Mouse (Mus musculus) embryo, embryonic 11.5 days (tissue): ENCODE results near the gene Lrch1.

Experiments
- DNase-seq: peaks from one replicate; pipeline ENCODE4 v3.0.0-alpha.2; 2012; ENCODE audit warnings: low read depth, low spot score

Gene Lrch1

GRCm38 (mm10) chr14:74922039-74922736 lies 25.5 kb downstream of the Lrch1 start:
- no peak for DNase-seq

DNA sequence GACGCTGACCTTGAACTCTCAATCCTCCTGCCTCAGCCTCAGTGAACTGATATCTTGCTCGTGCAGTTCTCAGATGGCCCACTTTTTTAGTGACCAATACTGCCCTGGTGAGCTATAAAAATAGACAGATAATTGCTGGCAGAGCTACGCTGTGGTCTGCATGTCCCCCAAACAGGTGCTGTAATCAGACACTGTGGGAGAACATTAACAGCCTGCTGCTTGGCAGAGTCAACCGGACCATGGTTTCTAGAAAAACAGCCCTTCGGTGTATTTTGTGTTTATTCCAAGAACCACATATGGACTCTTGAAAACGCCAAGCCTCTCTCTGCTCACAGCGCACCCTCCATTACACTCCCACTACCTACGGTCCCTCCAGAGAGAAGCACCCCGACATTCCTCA lies 26.2 kb downstream of the Lrch1 start:
- no peak for DNase-seq

GRCm38 (mm10) chr14:74919132-74919531 lies 28.5 kb downstream of the Lrch1 start:
- DNase-seq = no peak

DNA sequence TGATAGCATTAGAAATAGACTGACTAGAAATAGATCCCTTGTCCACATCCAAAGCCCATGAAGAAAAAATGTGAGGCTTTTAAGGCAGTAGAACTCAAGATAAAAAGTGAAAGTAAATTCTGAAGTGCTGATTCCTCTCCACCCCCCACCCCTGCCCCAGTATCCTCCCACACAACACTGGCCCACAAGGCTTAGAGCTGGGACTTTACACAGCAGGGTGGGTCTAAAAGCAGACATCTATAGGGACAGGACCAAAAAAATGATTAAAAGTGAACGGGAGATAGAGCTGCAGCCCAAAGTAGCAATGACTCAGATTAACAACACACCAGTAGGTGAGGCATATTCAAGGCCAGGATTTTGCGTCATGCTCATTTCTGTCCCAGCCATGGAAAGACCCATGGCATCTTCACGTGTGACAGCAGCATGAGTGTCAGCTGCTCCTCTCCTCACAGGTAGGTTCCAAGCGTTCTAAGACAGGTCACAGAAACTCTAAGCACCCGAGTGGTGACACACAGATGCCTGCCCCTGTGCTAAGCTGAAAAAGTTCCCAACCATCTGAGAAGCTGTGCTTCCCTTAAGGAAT lies 29.1 kb downstream of the Lrch1 start:
- no peak for DNase-seq

DNA sequence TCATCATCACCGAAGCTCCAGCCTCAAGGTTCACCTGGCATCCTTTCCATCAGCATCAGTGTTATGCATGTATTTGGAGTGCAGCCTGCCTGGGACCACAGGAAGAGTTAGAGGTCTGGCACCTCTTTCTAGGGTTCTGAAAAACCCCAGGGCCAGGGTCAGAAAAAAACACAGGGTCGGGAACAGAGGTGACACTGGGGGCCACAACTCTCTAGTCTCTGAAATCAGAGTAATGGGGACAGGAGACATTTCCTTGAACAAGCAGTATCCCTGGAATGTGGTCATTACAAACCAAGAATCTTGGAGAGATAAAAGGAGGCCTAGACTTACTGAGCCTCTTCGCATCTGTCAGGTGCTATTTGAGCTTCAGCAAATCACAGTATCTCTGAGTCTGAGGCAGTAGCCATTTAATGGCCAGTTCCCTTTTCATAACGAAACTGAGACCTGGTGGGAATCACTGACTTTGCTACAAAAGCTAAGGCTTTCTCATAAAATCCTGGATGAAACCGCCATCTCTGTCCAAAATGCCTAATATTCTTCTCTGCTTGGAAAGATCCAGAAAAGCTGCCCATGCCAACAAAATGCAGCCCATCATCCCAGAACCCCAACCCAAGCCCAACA lies 30.1 kb downstream of the Lrch1 start:
- DNase-seq = no peak

DNA sequence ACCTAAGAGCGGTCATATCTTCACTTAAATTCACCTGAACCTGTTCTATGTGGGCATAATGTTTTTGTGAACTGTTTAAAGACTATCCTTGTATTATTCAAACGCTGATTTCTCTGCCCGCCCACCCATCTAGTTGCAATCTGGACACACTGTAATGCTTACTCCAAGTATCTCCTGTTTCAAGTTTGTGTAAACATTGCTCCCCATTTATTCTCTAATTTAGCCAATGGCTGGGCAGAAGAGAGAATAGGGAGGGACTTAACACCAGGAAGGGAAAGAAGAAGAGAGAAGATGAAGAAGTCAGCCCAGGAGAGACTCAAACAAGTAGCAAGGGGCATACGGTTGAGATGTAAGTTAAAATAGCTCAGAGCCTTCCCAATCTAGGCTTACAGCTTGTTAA lies 31.0 kb downstream of the Lrch1 start:
- DNase-seq = no peak

DNA sequence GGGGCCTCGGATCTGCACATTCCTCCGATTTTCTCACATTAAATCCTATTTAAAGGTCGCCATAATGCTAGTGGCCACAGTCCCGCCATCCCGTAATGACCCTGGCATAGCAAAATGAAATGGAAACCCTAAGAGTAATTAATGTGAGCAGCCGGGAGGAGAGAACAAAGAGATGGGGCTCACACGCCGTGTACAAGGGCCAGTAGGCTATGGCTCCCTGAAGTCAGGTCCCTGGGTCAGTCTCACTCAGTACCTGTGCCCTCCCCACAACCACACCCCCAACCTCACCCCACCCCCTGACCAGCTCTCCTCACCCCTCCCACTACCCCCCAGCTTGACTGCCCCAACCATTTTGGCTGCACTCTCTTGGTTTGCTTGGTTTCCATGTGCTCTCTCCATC lies 31.6 kb downstream of the Lrch1 start:
- DNase-seq = no peak

DNA sequence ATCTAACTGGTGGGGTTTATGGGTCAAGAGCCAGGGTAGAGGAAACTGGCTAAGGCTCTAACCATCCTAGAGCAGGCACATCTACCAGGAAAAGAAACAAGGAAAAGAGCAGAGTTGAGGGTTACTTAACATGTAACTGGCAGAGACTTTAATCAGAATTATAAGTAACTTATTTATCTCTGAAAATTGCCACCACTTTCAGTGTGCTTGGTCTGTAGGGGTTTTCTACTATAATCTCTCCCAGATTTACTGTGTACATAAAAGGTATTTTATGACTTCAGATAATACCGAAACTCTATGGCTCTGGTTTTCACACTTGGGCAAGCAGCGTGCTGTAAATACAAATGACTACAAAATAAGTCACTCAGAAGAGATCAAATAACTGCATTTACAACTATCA lies 32.0 kb downstream of the Lrch1 start:
- DNase-seq = no peak

- DNase-seq = no peak
Measured at GRCm38 (mm10) chr14:74915025-74915424, 32.7 kb downstream of the Lrch1 start.

DNA sequence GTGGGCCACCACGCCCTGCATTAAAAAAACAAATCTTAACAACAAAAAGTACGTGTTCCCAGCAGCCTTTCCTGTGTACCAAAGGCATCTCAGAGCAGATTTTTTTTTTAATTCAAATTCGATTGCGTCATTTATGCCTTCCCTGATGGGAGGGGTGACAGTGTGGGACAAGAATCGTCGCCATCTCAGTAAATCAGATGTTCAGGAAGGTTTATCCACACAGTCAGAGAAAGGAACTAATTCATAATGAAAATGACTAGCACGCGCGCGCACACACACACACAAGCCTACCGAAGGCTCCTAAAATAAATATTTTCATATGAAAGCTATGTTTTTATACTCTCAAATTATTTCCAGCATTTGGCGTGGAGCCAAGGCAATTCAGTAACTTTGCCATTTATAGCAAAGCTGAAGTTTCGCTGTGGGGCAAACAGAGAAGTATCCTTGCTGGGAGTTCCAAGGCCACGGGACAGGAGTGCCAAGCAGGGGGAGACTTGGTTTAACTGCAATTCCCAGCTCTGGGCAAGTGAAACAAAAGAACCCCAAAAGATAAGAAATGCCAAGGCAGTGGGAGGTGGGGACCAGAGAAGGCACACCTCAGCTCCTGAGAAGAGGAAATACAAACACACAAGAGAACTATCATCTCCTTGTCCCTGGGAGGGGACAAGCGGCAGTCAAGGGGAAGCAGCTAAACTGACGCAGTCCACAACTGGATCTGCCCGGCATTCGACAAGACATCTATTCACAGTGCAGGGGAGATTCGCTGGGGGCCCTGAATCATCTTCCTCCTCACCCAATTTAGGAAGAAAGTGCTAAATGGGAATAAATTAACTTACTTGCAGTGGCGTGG lies 34.1 kb downstream of the Lrch1 start:
- DNase-seq = no peak

- DNase-seq = no peak
Measured at GRCm38 (mm10) chr14:74910363-74910762, 37.3 kb downstream of the Lrch1 start.

DNA sequence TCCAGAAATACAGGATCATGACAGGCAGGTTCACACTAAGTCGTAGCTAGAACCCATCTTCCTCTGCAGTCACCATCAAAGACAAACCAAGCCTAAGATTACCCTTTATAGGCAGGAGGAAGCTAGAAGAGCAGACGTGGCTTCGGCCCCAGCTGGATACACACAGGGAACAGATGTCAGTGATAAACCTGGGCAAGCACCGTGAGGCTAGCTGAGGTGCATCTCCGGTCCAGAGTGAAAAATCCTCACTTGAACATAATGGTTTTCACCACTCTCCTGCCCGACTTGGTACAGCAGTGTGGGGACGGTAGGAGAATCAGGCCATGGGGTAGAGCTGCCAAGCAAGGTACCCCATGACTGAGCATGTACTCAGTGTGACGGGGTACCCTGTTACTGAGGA lies 38.7 kb downstream of the Lrch1 start:
- DNase-seq = no peak

GRCm38 (mm10) chr14:74908250-74908649 lies 39.4 kb downstream of the Lrch1 start:
- no peak for DNase-seq

GRCm38 (mm10) chr14:74907706-74908105 lies 40.0 kb downstream of the Lrch1 start:
- no peak for DNase-seq

DNA sequence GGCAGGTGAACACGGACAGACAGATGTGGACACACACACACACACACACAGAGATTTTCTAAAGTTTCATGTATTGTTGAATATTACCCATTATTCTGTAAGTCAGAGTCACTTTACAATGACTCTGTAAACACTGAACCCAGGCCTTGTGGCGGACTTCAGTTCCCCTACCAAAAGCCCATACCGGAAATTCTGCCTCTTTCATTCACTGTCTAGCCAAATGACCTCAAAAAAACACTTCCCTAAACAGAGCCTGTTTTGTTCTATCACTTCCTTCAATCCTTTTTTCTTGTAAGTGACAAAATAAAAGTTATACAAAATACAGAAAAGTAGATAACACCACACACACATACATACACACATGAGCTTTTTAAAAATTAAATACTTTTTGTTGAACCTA lies 41.7 kb downstream of the Lrch1 start:
- DNase-seq = no peak

DNA sequence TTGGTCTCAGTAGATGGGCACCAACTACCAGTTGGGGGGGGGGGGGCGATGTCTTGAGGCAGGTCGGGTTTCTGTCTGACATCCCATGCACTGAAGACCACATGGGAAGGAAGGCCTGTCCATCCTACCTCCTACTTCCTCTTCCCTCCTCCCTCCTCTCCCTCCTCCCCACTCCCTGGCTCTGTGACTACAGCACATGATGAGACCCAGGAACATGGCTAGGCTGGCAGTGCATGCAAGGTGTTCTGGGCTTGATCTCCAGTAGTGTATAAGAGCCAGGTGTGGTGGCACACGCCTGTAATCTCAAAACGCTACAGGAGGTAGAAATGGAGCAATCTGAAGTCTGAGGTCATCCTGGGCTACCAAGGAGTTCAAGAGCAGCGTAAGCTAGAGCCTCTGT lies 43.2 kb downstream of the Lrch1 start:
- no peak for DNase-seq

- no peak for DNase-seq
Measured at GRCm38 (mm10) chr14:74903047-74903446, 44.6 kb downstream of the Lrch1 start.

GRCm38 (mm10) chr14:74900705-74901369 lies 46.8 kb downstream of the Lrch1 start:
- no peak for DNase-seq

- DNase-seq = no peak
Measured at GRCm38 (mm10) chr14:74899953-74900704, 47.5 kb downstream of the Lrch1 start.

GRCm38 (mm10) chr14:74898939-74899338 lies 48.7 kb downstream of the Lrch1 start:
- DNase-seq = no peak

DNA sequence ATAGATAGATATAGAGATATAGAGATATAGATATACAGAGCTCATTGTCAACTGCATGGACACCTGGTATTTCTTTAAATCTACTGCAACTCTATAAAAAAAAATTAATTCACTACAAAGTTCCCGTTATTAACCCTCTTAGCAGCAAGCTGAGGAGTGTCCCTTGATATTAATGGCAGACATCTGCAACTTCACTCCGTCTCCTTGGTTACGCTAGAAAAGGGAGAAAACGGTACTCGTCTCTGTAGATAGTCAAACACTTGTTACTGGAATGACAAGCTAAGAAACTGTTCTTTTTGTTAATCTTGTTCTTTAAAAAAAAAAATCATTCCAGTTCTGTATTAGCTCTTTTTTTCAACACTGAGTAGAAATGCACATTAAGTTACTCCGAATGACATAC lies 54.0 kb downstream of the Lrch1 start:
- DNase-seq = no peak
